Mouse (Mus musculus) cerebellum, adult 2 months (tissue): ENCODE data around the gene Tox2.

Source experiments
- CTCF ChIP-seq: fragments of 200-500 bp; IDR thresholded peaks from 2 replicates; pipeline ENCODE4 v1.5.1; 2011; ENCODE audit warnings: low read depth, mild to moderate bottlenecking, control low read depth, low read length, moderate library complexity, borderline replicate concordance; ENCODE audit not compliant: insufficient read depth
- POLR2A ChIP-seq: fragments of 200-500 bp; IDR thresholded peaks from 2 replicates; pipeline ENCODE4 v1.6.1; 2011; ENCODE audit warnings: low read length, control low read depth, borderline replicate concordance; ENCODE audit not compliant: insufficient read depth

DNA sequence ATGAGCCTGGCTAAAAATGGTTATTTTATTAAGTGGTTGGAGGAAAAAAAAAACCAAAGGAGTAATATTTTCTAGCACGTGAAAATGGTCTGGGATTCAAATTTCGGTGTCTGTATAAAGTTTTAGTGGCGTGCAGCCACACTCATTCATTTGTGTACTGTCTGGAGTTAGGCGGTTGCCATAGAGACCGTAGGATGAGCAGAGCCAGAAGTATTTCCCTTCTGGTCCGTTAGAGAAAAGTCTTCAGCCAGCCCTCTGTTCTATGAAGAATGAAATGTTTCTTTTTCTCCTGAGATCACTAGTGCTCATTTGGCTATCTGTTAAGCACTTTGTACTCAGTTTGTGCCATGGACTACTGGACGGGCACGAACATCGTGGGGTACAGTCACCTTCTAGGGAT lies 146.5 kb downstream of the Tox2 start:
- TF ChIP-seq POLR2A (no peak), CTCF (no peak)
